Mouse (Mus musculus) midbrain, embryonic 14.5 days (tissue): ENCODE results near the gene Stra6l. TPM values are rescaled to one million over a fixed set of nuclear protein-coding genes. Genes with fewer than 3 reads are reported as not detected.

Experiments
- ATAC-seq: fragments of 200-750 bp; cut with Nextera tagmentation; 2 replicates; pipeline ENCODE4 v1.8.0; 2017; ENCODE audit warnings: moderate number of reproducible peaks, moderate library complexity; ENCODE audit not compliant: low FRiP score, low TSS enrichment
- DNase-seq: peaks from one replicate; pipeline ENCODE4 v3.0.0-alpha.2; 2015
- H3K27ac ChIP-seq: fragments of 300-500 bp; sonication (generic); replicated peaks from 2 replicates; pipeline ENCODE4 v1.5.1; 2014; ENCODE audit warnings: mild to moderate bottlenecking, low read depth, low read length, moderate library complexity
- H3K27me3 ChIP-seq: fragments of 300-500 bp; sonication (generic); 2 replicates; pipeline ENCODE4 v1.6.1; 2014; ENCODE audit warnings: low read length, control low read depth, mixed read lengths; ENCODE audit not compliant: control insufficient read depth, insufficient read depth
- H3K36me3 ChIP-seq: fragments of 300-500 bp; sonication (generic); 2 replicates; pipeline ENCODE4 v1.6.1; 2014; ENCODE audit warnings: low read length, control low read depth; ENCODE audit not compliant: control insufficient read depth, insufficient read depth
- H3K4me1 ChIP-seq: fragments of 300-500 bp; sonication (generic); 2 replicates; pipeline ENCODE4 v1.6.1; 2014; ENCODE audit warnings: mild to moderate bottlenecking, antibody characterized with exemption, low read length, control low read depth; ENCODE audit not compliant: control insufficient read depth, insufficient read depth
- H3K4me2 ChIP-seq: fragments of 300-500 bp; sonication (generic); 2 replicates; pipeline ENCODE4 v1.6.1; 2014; ENCODE audit warnings: mild to moderate bottlenecking, low read length, moderate library complexity
- H3K4me3 ChIP-seq: fragments of 300-500 bp; sonication (generic); replicated peaks from 2 replicates; pipeline ENCODE4 v1.5.1; 2014; ENCODE audit warnings: low read depth, low read length
- H3K9ac ChIP-seq: fragments of 300-500 bp; sonication (generic); replicated peaks from 2 replicates; pipeline ENCODE4 v1.6.1; 2014; ENCODE audit warnings: mild to moderate bottlenecking, low read length, moderate library complexity
- H3K9me3 ChIP-seq: fragments of 300-500 bp; sonication (generic); 2 replicates; pipeline ENCODE4 v1.6.1; 2016; ENCODE audit warnings: low read length, control low read depth, mixed read lengths; ENCODE audit not compliant: control insufficient read depth
- WGBS: fragments of 180-500 bp; shearing (Covaris S2); extraction: QIAGEN DNeasy Blood & Tissue Kit; methylation state at CpG from one replicate; pipeline ENCODE4 v1.1.7; 2014; 5-methylcytosine and 5-hydroxymethylcytosine counted together
- polyA plus RNA-seq: library from polyadenylated mRNA; unstranded; fragments of >200 nt; fragmentation: Nextera tagmentation; extraction: Ambion mirVana; gene quantifications from 2 replicates; pipeline ENCODE4 v1.2.1, GENCODE M21; 2014

Gene Stra6l
- polyA plus RNA-seq, 1 experiment from 2014 or later = 1.7 TPM

GRCm38 (mm10) chr4:45883250-45883649 is 34.8 kb downstream of the Stra6l start:
- Histone ChIP-seq H3K4me3 (no peak overlapping the region), H3K27me3 (no peaks in the 10 kb centered on the region), H3K9ac (no peak overlapping the region), H3K4me1 (no peaks in the 10 kb centered on the region), H3K4me2 (no peak overlapping the region), H3K36me3 (no peaks in the 10 kb centered on the region), H3K27ac (no peak overlapping the region), H3K9me3 (no peaks in the 10 kb centered on the region)
- 91% methylated on average over 16 of the region's 16 CpGs for WGBS
- DNase-seq = no peak
- ATAC-seq = no peak

DNA sequence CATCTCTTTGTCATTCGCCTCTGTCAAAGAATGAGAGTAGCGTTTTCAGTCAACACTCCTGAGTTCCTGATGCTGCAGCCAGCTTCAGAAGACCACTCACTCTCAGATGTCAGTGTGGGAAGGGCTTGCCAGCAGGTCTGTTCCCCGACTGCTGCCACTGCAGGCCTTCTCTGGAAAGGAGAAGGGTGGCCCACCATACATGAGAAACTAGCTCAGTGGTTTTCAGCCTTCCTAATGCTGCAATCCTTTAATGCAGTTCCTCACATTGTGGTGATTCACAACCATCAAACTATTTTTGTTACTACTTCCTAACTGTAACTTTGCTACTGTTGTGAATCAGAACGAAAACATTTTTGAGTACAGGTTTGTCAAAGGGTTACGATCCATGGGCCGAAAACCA is 41.0 kb downstream of the Stra6l start:
- Histone ChIP-seq H3K27ac (no peak overlapping the region), H3K9ac (no peak overlapping the region), H3K4me3 (no peak overlapping the region), H3K27me3 (no peaks in the 10 kb centered on the region), H3K9me3 (no peaks in the 10 kb centered on the region), H3K4me2 (no peak overlapping the region), H3K36me3 (no peaks in the 10 kb centered on the region), H3K4me1 (peaks cover 7% of the 10 kb centered on the region)
- no peak for DNase-seq
- no peak for ATAC-seq
- WGBS = 49% methylated on average over 6 of the region's 6 CpGs

DNA sequence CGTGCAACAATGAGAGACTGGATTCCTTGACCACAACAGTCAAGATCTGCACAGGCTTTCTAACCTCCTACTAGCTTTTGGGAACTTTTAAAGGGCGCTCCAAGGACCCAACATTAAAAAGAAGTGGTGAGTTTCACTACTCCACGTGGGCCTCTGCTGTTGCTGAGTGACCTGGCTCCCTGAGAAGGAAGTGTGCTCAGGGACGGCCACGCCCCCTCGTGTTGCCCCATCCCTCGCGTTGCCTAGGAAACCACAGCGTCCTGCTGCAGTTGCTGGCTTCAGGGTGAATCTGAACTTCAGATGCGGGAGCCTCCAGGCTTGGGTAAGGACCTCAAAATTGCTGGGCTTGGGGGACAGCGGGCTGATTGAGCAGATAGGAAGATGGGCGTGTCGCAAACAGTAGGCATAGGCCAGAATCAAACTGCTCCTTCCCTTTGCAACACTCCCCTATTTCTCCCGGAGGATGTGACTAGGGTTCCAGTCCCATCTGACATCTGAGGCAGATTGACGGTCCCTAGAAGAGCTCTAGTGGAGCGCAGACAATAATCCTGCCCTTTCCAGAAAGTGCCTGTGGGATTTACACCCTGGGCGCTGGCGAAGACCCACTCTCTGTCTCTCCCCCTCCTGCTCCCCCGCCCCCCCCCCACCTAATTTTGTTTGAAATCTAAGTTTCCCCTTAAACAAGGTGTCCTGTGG is 41.8 kb downstream of the Stra6l start, which contains the start of gene Ccdc180:
Gene Ccdc180, plus strand, starts transcription at position 238 of the 696 bp plus-strand sequence.
- ATAC-seq = no peak
- peak; percentile 82 for DNase-seq
- 6% methylated on average over 19 of the region's 19 CpGs for WGBS
- H3K4me3 ChIP-seq = no peak within 1 kb of the TSS
- peak within 1 kb of the TSS; percentile 34 for H3K4me2 ChIP-seq
- no peak within 1 kb of the TSS; the same call in 1 of the 2 replicates for H3K9ac ChIP-seq
- peaks cover 7% of the 10 kb centered on the region for H3K4me1 ChIP-seq
- H3K36me3 ChIP-seq = no peaks in the 10 kb centered on the region
- no peaks in the 10 kb centered on the region for H3K27me3 ChIP-seq
- H3K9me3 ChIP-seq = no peaks in the 10 kb centered on the region
- no peak within 1 kb of the TSS for H3K27ac ChIP-seq

- peak; percentile 12 for DNase-seq
- Histone ChIP-seq H3K9ac (no peak overlapping the region), H3K9me3 (no peaks in the 10 kb centered on the region), H3K27me3 (no peaks in the 10 kb centered on the region), H3K4me1 (no peaks in the 10 kb centered on the region), H3K4me3 (no peak overlapping the region), H3K36me3 (no peaks in the 10 kb centered on the region), H3K27ac (no peak overlapping the region), H3K4me2 (no peak overlapping the region)
- WGBS = 15% methylated on average over 16 of the region's 16 CpGs
- ATAC-seq = no peak
Measured at GRCm38 (mm10) chr4:45896425-45897081, 48.1 kb downstream of the Stra6l start.

DNA sequence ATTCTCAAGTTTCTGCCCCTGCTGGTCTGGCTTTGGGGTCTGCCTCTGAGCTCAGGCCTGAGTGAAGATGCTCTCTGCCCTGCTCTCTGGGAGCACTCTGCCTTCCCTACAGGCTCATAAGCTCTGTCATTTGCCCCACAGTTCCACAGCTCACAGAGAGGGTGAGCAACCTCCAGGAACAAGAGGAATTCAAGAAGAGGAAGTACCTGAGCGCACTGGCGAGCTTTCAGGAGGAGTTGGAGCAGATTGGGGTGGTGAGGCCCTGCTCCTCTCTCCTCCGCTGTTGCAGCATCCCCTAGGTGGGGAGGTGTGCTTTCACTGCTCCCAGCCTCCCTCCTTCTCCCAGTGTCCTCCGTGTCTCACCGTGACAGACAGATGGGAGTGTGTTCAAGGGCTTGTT is 49.9 kb downstream of the Stra6l start:
- no peak overlapping the region for H3K4me3 ChIP-seq
- H3K9ac ChIP-seq = no peak overlapping the region
- H3K36me3 ChIP-seq = no peaks in the 10 kb centered on the region
- no peak for DNase-seq
- no peaks in the 10 kb centered on the region for H3K4me1 ChIP-seq
- no peaks in the 10 kb centered on the region for H3K27me3 ChIP-seq
- no peak overlapping the region for H3K4me2 ChIP-seq
- no peak for ATAC-seq
- H3K27ac ChIP-seq = no peak overlapping the region
- no peaks in the 10 kb centered on the region for H3K9me3 ChIP-seq
- 59% methylated on average over 5 of the region's 5 CpGs for WGBS

DNA sequence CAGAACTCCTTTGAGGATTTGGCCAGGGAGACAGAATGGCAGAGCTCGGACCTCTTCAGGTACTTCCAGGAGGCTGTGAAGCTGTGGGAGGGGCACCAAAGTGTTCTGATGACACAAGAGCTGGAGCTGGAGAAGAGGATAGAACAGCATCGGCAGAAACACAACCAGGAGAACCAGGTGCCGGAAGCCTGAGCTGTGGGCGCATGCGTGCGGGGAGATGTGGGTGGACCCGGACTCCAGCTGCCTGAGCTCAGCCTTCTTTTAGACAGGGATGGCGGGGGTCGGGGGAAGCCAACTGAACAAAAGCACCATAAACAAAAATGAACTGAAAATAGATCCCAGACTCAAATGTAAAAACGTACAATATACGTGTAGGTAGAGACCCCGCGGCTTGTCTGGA is 60.8 kb downstream of the Stra6l start:
- DNase-seq (no peak), ATAC-seq (no peak)
- Histone ChIP-seq H3K9ac (no peak overlapping the region), H3K9me3 (no peaks in the 10 kb centered on the region), H3K4me3 (no peak overlapping the region), H3K27ac (no peak overlapping the region), H3K27me3 (no peaks in the 10 kb centered on the region), H3K36me3 (no peaks in the 10 kb centered on the region), H3K4me2 (no peak overlapping the region), H3K4me1 (no peaks in the 10 kb centered on the region)
- WGBS = 94% methylated on average over 13 of the region's 13 CpGs

- 83% methylated on average over 4 of the region's 4 CpGs for WGBS
- Histone ChIP-seq H3K27me3 (no peaks in the 10 kb centered on the region), H3K9ac (no peak overlapping the region), H3K9me3 (no peaks in the 10 kb centered on the region), H3K27ac (no peak overlapping the region), H3K4me1 (no peaks in the 10 kb centered on the region), H3K36me3 (no peaks in the 10 kb centered on the region), H3K4me2 (no peak overlapping the region), H3K4me3 (no peak overlapping the region)
- no peak for ATAC-seq
- no peak for DNase-seq
Measured at GRCm38 (mm10) chr4:45909924-45910323, 61.5 kb downstream of the Stra6l start.

GRCm38 (mm10) chr4:45911256-45911655 is 62.8 kb downstream of the Stra6l start:
- H3K27ac ChIP-seq = no peak overlapping the region
- H3K4me2 ChIP-seq = no peak overlapping the region
- no peaks in the 10 kb centered on the region for H3K4me1 ChIP-seq
- H3K9ac ChIP-seq = no peak overlapping the region
- DNase-seq (no peak), ATAC-seq (no peak)
- WGBS = 88% methylated on average over 5 of the region's 5 CpGs
- H3K9me3 ChIP-seq = no peaks in the 10 kb centered on the region
- no peak overlapping the region for H3K4me3 ChIP-seq
- H3K27me3 ChIP-seq = no peaks in the 10 kb centered on the region
- H3K36me3 ChIP-seq = no peaks in the 10 kb centered on the region

DNA sequence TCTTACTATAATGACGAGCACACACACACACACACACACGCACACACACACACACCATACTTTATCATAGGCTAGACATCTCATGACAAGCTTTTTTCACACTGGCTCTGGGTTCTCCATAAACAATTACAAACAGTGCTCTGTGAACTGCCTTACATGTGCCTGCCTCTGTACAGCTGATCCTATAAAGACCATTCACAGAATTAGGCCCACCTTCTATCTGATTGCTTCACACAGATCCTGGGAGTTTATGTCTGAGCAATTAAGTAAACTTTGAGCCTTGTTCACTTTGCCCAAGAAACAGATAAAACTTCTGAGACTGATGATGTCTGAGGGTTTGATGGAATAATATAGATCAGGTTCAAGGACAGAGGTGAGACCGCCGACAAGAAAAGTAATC is 63.4 kb downstream of the Stra6l start:
- Histone ChIP-seq H3K27ac (no peak overlapping the region), H3K4me3 (no peak overlapping the region), H3K27me3 (no peaks in the 10 kb centered on the region), H3K4me2 (no peak overlapping the region), H3K36me3 (no peaks in the 10 kb centered on the region), H3K4me1 (no peaks in the 10 kb centered on the region), H3K9ac (no peak overlapping the region), H3K9me3 (no peaks in the 10 kb centered on the region)
- WGBS = 92% methylated on average over 4 of the region's 4 CpGs
- DNase-seq (no peak), ATAC-seq (no peak)
